Mouse (Mus musculus): ENCODE results near the gene Tbk1. TPM values are rescaled to one million over a fixed set of nuclear protein-coding genes. Genes with fewer than 3 reads are reported as not detected.

The Tbk1 gene
- polyA plus RNA-seq, 1 experiment = 3.0 TPM

DNA sequence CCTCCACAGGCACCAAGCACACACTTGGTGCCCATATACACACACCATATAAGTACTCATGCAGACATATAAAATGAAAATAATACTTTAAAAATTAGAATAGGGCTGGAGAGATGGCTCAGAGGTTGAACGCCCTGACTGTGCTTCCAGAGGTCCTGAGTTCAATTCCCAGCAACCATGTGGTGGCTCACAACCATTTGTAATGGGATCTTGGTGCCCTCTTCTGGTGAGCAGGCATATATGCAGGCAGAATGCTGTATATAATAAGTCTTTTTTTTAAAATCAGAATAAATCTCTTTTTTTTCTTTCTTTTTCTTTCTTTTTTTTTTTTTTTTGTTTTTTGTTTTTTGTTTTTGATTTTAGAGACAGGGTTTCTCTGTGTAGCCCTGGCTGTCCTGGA lies 57.3 kb downstream of the Tbk1 start:
- no peak for TF ChIP-seq GATA1 (IDR thresholded peaks at IDR 0.05; ENCODE audit: low read length)

DNA sequence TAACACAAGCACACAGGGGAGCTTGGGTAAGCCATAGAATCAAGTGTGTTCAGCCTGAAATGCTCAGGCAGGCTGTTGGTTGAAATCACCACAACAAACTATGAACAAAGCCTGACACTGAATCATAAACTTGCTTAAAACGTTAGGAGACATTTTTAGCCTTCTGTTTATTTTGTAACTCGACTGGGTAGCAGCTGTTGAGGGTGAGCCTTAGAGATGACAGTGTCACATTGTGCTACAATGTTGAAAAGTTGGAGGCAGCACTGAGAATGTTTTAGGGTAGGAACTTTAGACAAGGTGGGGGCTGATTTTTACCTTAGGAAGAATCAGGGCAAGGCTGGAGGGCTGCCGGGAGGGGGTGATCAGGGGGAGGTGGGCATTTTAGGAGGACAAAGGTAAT lies 58.1 kb downstream of the Tbk1 start:
- no peak for TF ChIP-seq GATA1 (IDR thresholded peaks at IDR 0.05; ENCODE audit: low read length)

GRCm38 (mm10) chr10:121527114-121527513 lies 59.5 kb downstream of the Tbk1 start:
- TF ChIP-seq GATA1 (IDR thresholded peaks at IDR 0.05; ENCODE audit: low read length) = no peak

GRCm38 (mm10) chr10:121520923-121521585 lies 65.5 kb downstream of the Tbk1 start:
- no peak for TF ChIP-seq GATA1 (IDR thresholded peaks at IDR 0.05; ENCODE audit: low read length)

DNA sequence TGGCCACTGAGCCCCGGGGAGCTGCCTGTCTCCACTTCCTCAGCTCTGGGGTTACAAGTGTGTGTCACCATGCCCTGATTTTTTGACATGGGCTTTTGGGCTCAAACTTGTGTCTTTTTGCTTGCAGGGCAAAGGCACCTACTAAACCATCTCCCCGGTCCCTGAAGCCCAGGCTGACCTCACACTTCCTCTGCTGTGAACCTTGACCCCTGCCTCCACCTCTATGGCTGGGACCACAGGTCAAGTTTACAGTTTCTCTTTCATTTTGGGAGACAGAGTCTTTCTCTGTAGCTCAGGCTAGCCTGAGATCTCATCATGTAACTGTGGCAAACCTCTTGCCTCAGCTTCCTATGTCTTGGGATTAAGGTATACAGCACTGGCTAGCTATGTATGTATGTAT lies 66.9 kb downstream of the Tbk1 start:
- no peak for TF ChIP-seq GATA1 (IDR thresholded peaks at IDR 0.05; ENCODE audit: low read length)

DNA sequence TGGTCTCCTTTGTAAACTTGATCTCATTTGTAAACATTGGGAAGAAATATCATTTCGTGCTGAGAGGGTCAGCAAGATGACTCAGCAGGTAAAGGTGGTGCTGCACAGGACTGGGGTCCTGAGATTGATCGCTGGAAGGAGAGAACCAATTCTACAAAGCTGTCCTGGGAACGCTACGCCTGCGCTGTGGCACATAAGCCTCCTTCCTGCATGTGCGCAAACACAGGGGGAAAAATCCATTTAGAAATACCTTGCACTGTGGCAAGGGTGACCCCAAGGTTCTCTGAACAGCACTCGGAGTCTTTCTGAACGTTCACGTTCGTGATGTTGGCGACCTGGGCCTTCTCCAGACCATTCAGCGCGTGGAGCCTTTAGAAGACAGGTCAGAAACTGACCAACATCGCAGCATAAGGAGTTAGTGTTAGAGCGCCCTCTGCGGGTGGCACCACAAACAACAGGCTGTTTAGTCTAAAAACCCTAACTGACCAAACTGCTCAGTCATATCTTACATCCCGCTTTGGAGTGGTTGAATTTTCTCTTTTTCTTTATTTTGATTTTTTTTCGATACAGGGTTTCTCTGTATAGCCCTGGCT lies 70.5 kb downstream of the Tbk1 start:
- no peak for TF ChIP-seq GATA1 (IDR thresholded peaks at IDR 0.05; ENCODE audit: low read length)

GRCm38 (mm10) chr10:121509751-121510643 lies 76.6 kb downstream of the Tbk1 start:
- no peak for TF ChIP-seq GATA1 (IDR thresholded peaks at IDR 0.05; ENCODE audit: low read length)

- TF ChIP-seq GATA1 (IDR thresholded peaks at IDR 0.05; ENCODE audit: low read length) = no peak
Observed at GRCm38 (mm10) chr10:121507755-121508544, 78.6 kb downstream of the Tbk1 start.

DNA sequence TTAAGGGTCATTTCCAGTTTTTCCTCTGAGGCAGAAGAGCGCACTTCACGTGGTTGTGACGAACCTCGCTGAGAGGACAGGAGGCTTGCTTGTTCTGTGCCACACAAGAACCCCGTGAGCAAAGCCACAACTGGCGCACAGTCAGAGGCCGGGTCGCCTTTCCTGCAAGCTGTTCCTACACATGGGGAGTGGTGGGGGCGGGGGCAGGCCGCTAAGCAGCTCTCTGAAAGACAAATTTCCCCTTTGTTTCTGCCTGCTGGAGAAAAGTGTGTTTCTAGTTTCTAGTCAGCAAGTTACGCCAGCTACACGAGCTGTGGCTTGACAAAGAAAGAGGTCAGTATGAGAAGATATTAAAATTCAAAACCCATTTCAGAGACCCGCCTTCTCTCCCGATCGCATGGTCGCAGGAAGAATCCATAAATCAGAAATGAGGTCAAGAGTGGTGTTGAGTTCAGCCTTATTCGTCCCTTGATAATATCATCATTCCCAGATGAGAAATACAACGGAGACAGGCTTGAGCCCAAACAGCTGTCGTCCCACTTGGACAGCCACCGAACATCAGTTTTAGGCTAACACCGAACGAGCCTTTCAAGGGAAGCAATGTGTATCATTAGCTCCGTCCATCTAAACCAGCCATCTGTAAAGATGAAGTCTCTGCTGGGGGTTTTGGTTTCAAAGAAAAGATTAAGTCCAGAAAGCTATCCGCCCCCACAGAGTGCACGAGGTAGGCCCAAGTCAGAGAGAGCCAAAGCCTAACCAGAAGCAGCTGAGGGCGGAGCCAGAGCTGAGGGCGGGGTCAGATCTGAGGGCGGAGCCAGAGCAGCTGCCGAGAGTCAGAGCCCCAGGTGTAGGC lies 79.6 kb downstream of the Tbk1 start:
- TF ChIP-seq GATA1 (IDR thresholded peaks at IDR 0.05; ENCODE audit: low read length) = no peak

- no peak for TF ChIP-seq GATA1 (IDR thresholded peaks at IDR 0.05; ENCODE audit: low read length)
Observed at GRCm38 (mm10) chr10:121505929-121506328, 80.7 kb downstream of the Tbk1 start.

DNA sequence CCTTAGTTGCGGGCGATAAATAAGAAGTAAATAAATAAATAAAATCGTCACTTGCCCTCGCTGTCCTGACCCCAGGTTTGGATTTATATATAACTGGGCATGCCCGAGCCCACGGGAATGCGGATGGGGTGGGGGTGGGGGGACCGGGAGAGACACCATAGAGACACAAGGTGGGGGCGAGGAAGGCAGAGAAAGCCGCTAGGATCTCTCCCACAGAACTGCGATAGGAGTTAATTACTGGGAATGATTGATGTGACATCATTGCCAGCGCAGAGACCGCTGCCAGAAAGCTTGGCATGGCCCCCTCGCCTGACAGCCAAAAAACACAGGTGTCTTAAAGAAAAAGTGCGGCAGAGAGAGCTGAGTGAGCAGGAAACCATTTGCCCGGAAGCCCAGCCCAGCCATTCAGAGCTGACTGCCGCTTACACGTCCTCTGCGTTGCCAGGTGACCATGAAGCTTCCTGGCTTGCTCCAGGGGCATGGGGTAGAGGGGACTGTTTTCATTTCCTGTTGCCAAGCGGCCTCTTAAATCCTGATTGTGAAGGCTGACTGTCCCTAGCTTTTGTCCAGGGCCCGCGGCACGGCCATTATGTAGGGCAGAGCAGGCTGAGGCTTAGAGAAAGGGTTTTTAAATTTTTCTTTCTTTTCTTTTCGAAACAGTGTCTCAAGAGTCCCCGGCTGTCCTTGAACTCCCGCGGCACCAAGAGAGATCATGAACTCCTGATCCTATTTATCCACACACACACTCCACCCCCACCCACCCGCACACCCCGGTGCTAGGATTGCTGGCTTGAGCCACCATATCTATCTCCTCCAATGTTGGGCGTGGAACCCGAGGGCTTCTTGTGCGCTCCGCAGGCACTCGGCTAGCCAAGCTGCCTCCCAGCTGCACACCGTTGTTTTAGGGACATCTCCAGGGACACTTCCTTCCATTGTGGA lies 81.3 kb downstream of the Tbk1 start:
- no peak for TF ChIP-seq GATA1 (IDR thresholded peaks at IDR 0.05; ENCODE audit: low read length)

- TF ChIP-seq GATA1 (IDR thresholded peaks at IDR 0.05; ENCODE audit: low read length) = no peak
Observed at GRCm38 (mm10) chr10:121501160-121501559, 85.4 kb downstream of the Tbk1 start.

DNA sequence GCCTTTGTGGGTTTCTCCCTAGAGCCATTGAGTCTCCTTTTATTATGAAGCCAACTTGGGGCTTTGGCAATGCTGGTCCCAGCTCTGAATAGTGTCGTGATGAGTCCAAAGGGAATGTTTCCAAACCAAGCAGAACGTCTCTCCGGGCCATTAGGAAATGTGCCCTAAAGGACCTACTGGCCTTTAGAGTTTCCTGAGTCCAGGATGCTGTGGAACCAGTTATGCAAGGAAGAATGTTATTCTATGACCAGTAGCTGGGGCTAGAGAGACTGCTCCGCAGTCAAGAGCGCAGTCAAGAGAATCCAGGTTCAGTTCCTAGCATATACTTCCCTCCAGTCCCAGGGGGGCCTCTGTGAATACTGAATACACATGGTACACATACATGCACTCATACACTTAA lies 86.6 kb downstream of the Tbk1 start:
- TF ChIP-seq GATA1 (IDR thresholded peaks at IDR 0.05; ENCODE audit: low read length) = no peak

GRCm38 (mm10) chr10:121499063-121499462 lies 87.5 kb downstream of the Tbk1 start:
- no peak for TF ChIP-seq GATA1 (IDR thresholded peaks at IDR 0.05; ENCODE audit: low read length)
